Mouse (Mus musculus) erythroblast, embryonic 14.5 days (primary cell): ENCODE results near the gene Macf1. TPM values are rescaled to one million over a fixed set of nuclear protein-coding genes. Genes with fewer than 3 reads are reported as not detected.

Experiments used
- H3K27me3 ChIP-seq: 2 replicates; pipeline ENCODE4 v1.6.1; 2012; ENCODE audit warnings: inconsistent platforms; ENCODE audit not compliant: control insufficient read depth
- H3K36me3 ChIP-seq: 2 replicates; pipeline ENCODE4 v1.6.1; 2012; ENCODE audit warnings: mild to moderate bottlenecking, inconsistent platforms; ENCODE audit not compliant: control insufficient read depth
- H3K4me1 ChIP-seq: 2 replicates; pipeline ENCODE4 v1.6.1; 2012; ENCODE audit warnings: inconsistent platforms; ENCODE audit not compliant: control insufficient read depth
- H3K4me3 ChIP-seq: replicated peaks from 2 replicates; pipeline ENCODE3; 2012; ENCODE audit warnings: moderate library complexity, mild to moderate bottlenecking, inconsistent platforms
- H3K9me3 ChIP-seq: 2 replicates; pipeline ENCODE4 v1.6.1; 2012; ENCODE audit warnings: low read length, inconsistent platforms, mixed read lengths; ENCODE audit not compliant: control insufficient read depth
- GATA1 ChIP-seq: IDR thresholded peaks from 2 replicates; pipeline ENCODE4 v1.6.1; 2012; ENCODE audit warnings: low read length, inconsistent platforms, mixed read lengths
- TAL1 ChIP-seq: IDR thresholded peaks from 3 replicates; pipeline ENCODE4 v1.6.1; 2012; ENCODE audit warnings: low read length, inconsistent platforms, mixed read lengths
- polyA plus RNA-seq: library from polyadenylated mRNA; stranded (reverse); fragments of >175 nt; gene quantifications from 2 replicates; pipeline ENCODE4 v1.2.3, GENCODE M21; 2012

Gene Macf1
- polyA plus RNA-seq, 1 experiment, result 5.5 TPM

DNA sequence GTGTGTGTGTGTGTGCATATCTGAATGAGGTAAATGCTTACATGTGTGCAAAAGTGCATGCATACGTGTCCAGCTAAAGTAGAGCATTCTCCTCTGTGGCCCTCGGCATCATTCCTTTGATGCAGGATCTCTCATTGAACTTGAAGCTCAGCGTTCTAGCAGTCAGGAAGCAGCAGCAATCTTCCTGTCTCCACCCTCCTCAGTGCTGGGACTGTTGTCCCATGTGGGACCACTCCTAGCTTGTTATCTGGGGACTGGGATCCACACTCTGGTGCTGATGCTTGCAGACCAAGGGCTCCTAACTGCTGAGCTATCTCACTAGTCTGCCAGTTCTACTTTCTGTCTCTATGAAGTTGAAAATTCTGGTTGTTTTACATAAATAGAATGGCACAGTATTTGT, 52.5 kb downstream of the Macf1 start:
- Histone ChIP-seq H3K4me1 (peaks cover 6% of the 10 kb centered on the region), H3K27me3 (no peaks in the 10 kb centered on the region), H3K9me3 (no peaks in the 10 kb centered on the region), H3K36me3 (no peaks in the 10 kb centered on the region), H3K4me3 (no peak overlapping the region)
- TF ChIP-seq GATA1, result no peak
- no peak for TF ChIP-seq TAL1

DNA sequence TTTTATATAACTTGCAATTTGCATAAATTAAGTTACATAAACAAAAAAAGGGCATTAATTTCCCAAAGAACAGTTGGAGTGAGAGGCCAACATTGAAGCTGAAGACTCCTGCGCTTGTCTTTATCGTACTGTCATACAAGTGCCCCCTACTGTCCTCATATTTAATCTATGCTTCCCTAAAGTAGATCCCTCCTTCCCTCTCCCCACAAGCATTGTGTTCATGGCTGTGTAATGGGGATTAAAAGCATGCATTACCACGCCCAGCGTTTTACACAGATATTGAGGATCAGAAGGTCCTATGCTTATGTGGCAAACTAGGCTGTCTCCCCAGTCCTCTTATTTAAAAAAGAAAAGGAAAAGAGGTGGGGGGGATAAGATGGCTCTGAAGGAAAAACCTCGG, 56.5 kb downstream of the Macf1 start:
- TF ChIP-seq TAL1 (no peak), GATA1 (no peak)
- Histone ChIP-seq H3K4me3 (no peak overlapping the region), H3K4me1 (peaks cover 28% of the 10 kb centered on the region)

DNA sequence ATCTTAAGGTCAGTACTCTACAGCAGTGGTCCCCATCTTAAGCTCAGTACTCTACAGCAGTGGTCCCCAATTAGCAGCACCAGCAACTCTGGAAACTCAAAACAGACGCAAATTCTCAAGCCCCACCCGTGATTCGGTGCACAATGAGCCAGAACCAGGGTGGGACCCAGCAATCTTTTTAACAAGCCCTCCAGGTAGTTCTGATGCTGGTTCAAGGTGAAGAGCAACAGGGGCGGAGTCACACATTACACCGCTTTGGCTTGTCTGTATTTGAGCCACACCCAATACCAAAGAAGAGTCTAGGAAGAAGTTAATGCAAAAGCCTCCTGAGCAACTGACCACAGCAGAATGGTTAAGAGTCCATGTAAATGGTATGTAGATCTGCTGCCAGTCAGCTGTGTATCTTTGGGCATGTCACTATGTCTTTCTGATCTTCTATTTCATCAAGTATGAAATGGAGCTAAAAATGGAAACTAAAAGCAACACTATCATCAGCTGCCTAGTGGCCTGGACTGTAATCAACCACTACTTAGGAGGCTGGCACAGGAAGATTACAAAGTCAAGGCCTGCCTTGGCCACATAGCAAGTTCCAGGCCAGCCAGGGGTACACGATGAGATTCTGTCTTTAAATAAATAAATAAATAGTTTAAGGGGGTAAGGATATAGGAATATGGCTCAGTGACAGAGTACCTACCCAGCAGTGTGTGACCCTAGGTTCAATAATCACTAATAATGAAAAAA, 58.7 kb downstream of the Macf1 start:
- TF ChIP-seq TAL1 (no peak), GATA1 (no peak)
- no peak overlapping the region for H3K4me3 ChIP-seq
- no peaks in the 10 kb centered on the region for H3K9me3 ChIP-seq
- peaks cover 23% of the 10 kb centered on the region for H3K4me1 ChIP-seq
- no peaks in the 10 kb centered on the region for H3K27me3 ChIP-seq
- no peaks in the 10 kb centered on the region for H3K36me3 ChIP-seq

More for the DNA sequence above, 56.5 kb downstream of the Macf1 start:
- H3K36me3 ChIP-seq, result no peaks in the 10 kb centered on the region
- H3K27me3 ChIP-seq, result no peaks in the 10 kb centered on the region
- no peaks in the 10 kb centered on the region for H3K9me3 ChIP-seq

DNA sequence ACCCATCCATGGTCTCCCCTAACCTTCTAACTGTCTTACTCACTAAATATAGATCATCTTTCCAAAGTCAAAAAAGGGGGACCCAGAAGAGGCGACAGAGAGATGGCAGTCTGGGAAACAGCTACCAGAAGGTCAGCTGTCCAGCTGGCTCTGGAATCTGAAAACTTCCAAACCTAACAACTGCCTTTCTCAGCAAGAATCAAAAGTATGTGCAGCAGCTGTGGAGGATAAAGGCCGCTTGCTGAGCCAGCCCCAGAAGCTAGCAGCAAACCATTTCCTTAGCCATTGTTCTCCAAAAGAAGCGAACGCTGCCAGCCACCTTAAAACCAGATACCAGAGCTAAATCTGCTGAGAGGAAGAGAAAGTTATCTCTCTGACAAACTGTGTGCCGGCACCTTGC, 59.7 kb downstream of the Macf1 start:
- no peaks in the 10 kb centered on the region for H3K36me3 ChIP-seq
- peaks cover 23% of the 10 kb centered on the region for H3K4me1 ChIP-seq
- TF ChIP-seq TAL1 (no peak), GATA1 (no peak)
- no peaks in the 10 kb centered on the region for H3K9me3 ChIP-seq
- no peaks in the 10 kb centered on the region for H3K27me3 ChIP-seq
- no peak overlapping the region for H3K4me3 ChIP-seq

DNA sequence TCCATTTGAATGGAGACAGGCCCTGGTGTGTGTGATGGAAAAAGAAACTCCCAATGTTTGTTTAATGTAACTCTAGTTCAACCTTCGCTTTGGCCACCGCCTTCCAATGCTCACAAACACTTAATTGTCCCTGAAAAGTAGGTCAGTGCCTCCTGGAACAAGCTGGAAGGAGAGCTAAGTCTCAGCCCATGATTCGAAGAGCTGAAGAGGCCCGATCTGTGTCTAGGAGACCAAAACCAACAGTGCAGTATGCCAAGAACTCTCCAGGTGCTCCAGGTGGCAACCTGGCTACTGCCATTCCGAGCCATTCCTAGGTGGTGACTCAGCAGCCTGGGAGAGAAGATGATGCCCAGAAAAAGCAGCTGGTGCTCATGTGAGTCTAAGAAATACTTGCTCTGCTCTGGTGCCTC, 60.4 kb downstream of the Macf1 start:
- no peak for TF ChIP-seq TAL1
- no peak for TF ChIP-seq GATA1
- Histone ChIP-seq H3K36me3 (no peaks in the 10 kb centered on the region), H3K4me3 (no peak overlapping the region), H3K4me1 (peaks cover 23% of the 10 kb centered on the region), H3K27me3 (no peaks in the 10 kb centered on the region), H3K9me3 (no peaks in the 10 kb centered on the region)

DNA sequence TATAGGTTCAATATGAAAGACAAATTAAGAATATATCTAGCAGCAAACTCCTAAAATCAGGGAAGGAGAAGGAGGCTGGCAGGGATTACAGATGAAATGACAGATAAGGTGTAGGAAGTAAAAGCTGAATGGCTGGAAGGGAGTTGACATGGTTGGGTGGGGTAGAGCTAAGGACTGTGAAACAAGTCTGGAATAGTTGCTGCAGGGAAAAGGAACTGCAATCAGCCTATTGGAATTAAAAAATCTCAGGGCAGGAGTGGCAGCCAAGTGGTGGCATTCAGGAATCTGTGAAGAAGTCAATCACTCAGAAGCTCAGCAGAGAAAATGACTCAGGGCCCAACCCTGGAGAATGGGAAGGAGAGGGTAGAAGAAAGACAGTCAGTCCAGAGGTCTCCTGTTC, 62.4 kb downstream of the Macf1 start:
- no peaks in the 10 kb centered on the region for H3K9me3 ChIP-seq
- no peaks in the 10 kb centered on the region for H3K27me3 ChIP-seq
- peaks cover 23% of the 10 kb centered on the region for H3K4me1 ChIP-seq
- H3K4me3 ChIP-seq, result no peak overlapping the region
- TF ChIP-seq GATA1, result no peak
- no peaks in the 10 kb centered on the region for H3K36me3 ChIP-seq

DNA sequence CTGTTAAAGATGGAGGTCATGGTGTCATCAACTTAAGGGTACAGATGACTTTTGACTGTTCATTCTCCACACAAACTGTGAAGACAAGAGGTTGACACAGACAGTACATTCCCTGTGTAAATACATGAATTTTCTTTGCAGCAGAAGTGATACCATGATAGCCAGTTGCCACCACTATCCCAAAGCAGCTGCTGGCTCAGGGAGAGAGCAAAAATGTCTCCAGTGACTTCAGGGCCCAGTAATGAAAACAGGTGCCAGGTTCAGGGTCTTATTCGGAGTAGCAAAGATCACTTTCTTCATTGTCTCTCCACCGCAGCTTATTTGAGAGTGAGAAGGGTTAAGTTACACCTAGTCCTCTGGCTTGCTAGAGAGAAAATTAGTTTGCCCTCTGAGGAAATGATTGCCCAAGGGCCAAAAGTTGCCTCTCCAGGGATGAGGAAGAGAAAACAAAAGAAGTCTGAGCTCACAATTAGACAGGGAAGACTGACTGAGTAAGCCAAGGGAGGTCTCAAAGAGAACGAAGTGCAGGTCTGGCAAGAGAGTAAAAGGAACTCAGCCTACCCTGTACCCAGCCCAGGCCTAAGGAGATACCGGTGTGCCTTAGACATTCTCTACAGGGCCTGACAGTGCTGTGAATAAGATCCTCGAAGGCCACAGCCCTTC, 66.3 kb downstream of the Macf1 start:
- H3K36me3 ChIP-seq, result no peaks in the 10 kb centered on the region
- H3K9me3 ChIP-seq, result no peaks in the 10 kb centered on the region
- H3K4me1 ChIP-seq, result peaks cover 2% of the 10 kb centered on the region
- TF ChIP-seq TAL1 (no peak), GATA1 (no peak)
- H3K4me3 ChIP-seq, result no peak overlapping the region
- no peaks in the 10 kb centered on the region for H3K27me3 ChIP-seq

DNA sequence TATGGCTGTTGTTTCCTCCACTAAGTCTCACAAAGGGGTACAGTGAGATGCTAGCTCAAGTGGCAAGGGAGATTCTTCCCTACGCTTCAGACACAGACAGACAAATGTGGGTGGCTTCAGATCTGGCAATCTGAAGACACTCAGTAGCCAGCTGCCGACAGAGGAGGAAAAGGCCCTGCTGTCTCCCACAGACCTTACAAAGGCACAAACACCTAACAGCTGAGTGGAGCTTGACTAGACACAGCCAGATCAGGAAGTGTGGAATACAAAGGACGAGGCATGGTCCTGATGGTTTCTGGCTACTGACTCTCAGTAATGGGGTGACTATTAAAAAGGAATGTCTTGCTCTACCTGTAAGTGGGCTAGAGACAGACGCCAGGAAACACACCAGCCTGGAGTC, 67.2 kb downstream of the Macf1 start:
- Histone ChIP-seq H3K36me3 (no peaks in the 10 kb centered on the region), H3K27me3 (no peaks in the 10 kb centered on the region), H3K4me3 (no peak overlapping the region), H3K4me1 (peaks cover 2% of the 10 kb centered on the region), H3K9me3 (no peaks in the 10 kb centered on the region)
- TF ChIP-seq TAL1 (no peak), GATA1 (no peak)

DNA sequence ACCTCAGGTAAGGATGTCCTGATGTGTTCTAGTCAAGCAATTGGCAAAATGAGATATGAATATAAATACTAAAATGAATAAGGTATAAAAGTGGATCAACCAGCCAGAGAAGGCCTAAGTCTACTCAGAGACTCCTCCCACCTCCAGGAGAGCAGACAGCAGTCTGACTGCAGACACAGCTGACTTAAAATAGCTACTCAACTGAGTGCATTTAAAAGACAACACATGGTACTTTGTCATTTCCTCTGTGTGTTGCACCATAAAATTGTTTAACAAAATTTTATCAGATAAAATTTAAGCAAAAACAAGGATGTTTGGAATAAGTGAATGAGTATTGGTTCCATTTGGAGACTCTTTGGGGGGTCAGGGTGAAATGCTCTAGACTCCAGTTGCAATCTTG, 67.7 kb downstream of the Macf1 start:
- H3K27me3 ChIP-seq, result no peaks in the 10 kb centered on the region
- H3K9me3 ChIP-seq, result no peaks in the 10 kb centered on the region
- H3K4me3 ChIP-seq, result no peak overlapping the region
- no peak for TF ChIP-seq GATA1
- no peak for TF ChIP-seq TAL1
- peaks cover 2% of the 10 kb centered on the region for H3K4me1 ChIP-seq
- H3K36me3 ChIP-seq, result no peaks in the 10 kb centered on the region
